Mouse (Mus musculus): Measurements from ENCODE around the gene 2210017I01Rik.

Gene 2210017I01Rik

GRCm38 (mm10) chr3:92607392-92607791 lies at the start of gene 2210017I01Rik:
2210017I01Rik (minus strand) TSS chr3:92607492.
- DNase-seq (ENCODE audit: low spot score in 2 of 2), result no peak

- no peak for DNase-seq (ENCODE audit: low spot score in 2 of 2)
Observed at GRCm38 (mm10) chr3:92656826-92657225, 49.5 kb upstream of the 2210017I01Rik start, which contains the start of gene Lce1b. Lce1b (minus strand) TSS chr3:92656926.

DNA sequence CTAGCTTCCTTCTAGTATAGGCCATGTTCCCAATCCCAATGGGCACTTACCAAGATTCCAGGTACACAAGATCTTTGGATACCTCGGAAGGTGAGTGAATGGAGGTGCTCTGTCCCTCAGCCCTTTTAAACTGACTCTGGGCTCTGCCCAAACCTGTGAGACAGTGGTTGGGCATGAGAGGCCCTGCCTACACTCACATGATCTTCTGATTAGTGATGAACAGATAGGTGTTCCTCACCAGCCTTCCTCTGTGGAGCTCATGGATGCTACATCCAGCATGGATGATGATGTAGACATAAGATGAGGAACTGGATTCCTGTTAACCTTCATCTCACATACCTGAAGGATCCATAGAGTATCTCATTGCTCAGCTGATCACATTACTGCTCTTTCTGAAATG lies 40.9 kb upstream of the 2210017I01Rik start, which contains the start of gene Lce1a1:
Lce1a1 (minus strand) TSS at position 101 of the 400 bp plus-strand sequence.
- no peak for DNase-seq (ENCODE audit: low spot score in 2 of 2)

DNA sequence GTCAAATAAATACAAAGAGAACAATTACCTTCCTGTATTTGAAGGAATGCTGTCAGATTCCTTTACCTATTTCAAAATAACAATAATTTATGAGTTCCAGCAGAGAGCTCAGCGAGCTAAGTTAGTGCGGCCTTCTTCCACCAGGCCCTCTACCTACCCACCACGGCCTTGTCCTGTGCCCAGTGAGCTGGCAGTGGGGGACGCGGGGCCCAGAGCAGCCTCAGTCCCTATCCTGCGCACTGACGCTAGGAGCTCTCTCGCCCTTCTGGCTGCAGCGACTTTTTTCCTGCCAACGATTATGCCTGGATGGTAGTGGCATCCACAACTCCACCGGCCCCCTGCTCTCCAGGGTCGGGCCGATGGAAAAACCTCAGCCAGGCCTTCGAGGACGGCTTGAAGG lies 32.6 kb upstream of the 2210017I01Rik start:
- no peak for DNase-seq (ENCODE audit: low spot score in 2 of 2)

DNA sequence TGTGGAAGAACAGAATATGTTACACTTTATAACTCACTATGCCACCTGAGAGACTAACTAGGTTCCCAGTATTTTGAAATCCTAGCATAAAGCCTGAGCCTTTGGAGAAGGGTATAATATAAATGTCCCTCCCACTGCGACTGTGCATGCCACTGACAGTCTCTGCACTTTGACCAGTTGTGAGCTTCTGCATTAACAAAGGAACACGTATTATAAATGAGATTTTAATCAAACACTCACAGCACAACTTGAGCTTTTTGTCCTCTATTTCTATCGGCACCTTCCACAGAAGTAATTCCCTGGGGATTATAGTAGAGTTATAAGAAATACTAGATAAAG lies 31.3 kb upstream of the 2210017I01Rik start:
- DNase-seq (ENCODE audit: low spot score in 2 of 2), result no peak

- DNase-seq (ENCODE audit: low spot score in 2 of 2), result no peak
Observed at GRCm38 (mm10) chr3:92637745-92638652, 30.7 kb upstream of the 2210017I01Rik start.

GRCm38 (mm10) chr3:92621560-92621959 lies 14.3 kb upstream of the 2210017I01Rik start, which contains the start of gene Lce6a:
Lce6a (minus strand) TSS chr3:92621660.
- no peak for DNase-seq (ENCODE audit: low spot score in 2 of 2)

DNA sequence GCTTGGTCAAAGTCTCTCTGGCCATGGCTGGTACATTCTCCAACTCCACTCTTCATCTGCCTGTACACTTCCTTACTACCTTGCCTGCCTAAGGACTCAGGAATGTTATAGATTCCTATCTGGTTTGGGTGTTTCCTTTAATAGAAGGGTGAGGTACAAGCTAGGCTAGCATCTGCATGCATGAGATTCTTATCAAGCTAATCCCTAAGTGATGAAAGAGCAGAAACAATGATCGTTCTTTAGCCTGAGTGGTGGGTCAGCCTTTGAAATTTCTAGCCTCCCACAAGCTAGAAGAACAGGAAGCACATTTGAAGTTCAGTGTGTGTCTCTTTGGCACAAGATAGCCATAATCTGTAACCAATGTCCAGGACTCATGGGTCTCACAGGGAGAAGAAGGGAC lies 2.5 kb upstream of the 2210017I01Rik start:
- DNase-seq (ENCODE audit: low spot score in 2 of 2), result no peak

DNA sequence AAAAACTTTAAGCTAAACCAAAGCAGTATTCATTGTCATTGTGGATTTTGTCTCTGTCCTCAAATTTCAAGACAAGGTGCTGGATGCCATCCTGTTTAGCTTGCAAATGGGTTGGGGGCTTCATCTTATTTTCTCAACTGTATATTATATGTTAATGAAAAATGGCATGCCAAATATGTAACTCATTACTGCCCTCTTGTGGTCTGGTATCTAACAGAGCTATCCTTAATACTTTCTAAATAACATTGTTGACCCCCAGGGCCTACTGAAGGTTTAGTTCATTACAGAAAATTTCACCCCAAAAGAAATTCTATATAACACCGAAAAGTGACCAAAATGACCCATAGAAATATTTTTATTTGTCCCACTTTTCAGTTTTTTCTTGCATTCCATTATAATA lies 5.1 kb downstream of the 2210017I01Rik start:
- DNase-seq (ENCODE audit: low spot score in 2 of 2), result no peak

DNA sequence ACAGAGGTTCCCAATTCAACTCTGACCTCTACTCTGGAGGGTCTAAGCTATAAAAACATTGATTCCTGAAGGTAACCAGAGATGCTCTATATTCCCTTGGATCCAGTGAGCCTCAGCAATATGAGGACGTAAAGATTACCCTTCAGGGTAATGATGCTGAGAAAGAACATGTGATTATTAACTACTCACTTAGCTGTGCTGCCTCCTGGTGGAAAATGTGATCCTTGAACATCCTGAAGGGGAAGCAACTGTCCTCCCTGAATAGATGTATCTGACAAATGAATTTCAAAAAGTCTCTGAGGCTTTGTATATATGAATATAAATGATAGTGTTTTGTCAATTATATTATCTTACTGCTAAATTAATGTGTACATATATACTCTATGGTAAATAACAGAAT lies 6.8 kb downstream of the 2210017I01Rik start:
- DNase-seq (ENCODE audit: low spot score in 2 of 2), result no peak

- DNase-seq (ENCODE audit: low spot score in 2 of 2), result no peak
Observed at GRCm38 (mm10) chr3:92599973-92600372, 7.3 kb downstream of the 2210017I01Rik start.

- no peak for DNase-seq (ENCODE audit: low spot score in 2 of 2)
Observed at GRCm38 (mm10) chr3:92598429-92598828, 8.9 kb downstream of the 2210017I01Rik start.

DNA sequence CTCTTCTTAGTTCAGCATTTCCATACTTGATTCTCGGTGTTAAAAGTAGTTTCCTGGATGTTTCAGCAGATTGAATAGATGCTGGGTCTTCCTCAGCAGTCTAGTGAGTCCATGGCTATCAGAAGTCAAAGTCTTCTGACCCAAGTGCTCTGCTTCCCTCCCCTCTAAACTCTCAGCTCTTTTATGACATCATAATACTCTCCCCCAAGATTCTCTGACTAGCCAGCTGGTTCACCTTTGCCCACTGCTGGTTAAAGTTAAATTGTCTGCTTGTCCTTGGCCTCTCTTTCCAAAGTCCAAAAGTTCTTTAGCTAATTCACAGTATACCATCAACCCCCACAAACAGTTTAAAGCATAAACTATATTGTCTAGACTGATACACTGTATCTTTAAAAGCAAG lies 18.4 kb downstream of the 2210017I01Rik start, which contains the start of gene Smcp:
Smcp (minus strand) TSS at position 140 of the 400 bp plus-strand sequence.
- no peak for DNase-seq (ENCODE audit: low spot score in 2 of 2)

GRCm38 (mm10) chr3:92587190-92587589 lies 20.1 kb downstream of the 2210017I01Rik start:
- no peak for DNase-seq (ENCODE audit: low spot score in 2 of 2)

- no peak for DNase-seq (ENCODE audit: low spot score in 2 of 2)
Observed at GRCm38 (mm10) chr3:92585055-92585454, 22.2 kb downstream of the 2210017I01Rik start.

DNA sequence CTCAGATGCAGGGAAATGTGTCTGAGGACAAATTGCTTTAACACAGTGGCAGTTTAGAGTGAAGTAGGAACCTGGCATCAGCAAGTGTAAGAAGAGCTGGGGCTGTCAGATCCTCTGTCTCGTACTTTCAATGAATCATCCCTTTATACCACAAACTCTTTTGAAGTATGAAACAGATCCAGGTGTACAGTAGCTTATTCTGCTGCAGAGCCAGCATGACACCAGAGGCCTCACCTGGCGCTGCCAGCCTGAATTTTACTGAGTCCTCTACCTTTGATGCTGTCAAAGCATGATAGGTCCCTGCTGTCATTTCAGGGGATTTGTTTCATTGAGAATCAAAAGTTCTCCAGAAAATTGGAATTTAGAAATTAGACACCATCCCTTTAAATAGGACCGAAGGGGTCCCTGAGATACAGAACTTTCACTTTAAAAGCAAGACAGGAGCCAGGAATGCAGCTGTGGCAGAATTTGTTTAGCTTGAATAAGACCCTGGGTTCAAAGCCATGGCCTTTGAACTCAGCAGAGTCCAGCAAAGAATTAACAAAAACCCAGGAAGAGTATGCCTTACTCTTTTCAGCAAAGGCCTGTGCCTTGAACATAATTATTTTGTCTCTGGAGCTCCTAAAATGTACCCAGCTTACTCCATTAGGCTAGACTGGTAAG lies 24.0 kb downstream of the 2210017I01Rik start:
- no peak for DNase-seq (ENCODE audit: low spot score in 2 of 2)

- peak in 1 of 2 experiments; percentile 19 for DNase-seq (ENCODE audit: low spot score in 2 of 2)
Observed at GRCm38 (mm10) chr3:92579508-92579907, 27.8 kb downstream of the 2210017I01Rik start.

DNA sequence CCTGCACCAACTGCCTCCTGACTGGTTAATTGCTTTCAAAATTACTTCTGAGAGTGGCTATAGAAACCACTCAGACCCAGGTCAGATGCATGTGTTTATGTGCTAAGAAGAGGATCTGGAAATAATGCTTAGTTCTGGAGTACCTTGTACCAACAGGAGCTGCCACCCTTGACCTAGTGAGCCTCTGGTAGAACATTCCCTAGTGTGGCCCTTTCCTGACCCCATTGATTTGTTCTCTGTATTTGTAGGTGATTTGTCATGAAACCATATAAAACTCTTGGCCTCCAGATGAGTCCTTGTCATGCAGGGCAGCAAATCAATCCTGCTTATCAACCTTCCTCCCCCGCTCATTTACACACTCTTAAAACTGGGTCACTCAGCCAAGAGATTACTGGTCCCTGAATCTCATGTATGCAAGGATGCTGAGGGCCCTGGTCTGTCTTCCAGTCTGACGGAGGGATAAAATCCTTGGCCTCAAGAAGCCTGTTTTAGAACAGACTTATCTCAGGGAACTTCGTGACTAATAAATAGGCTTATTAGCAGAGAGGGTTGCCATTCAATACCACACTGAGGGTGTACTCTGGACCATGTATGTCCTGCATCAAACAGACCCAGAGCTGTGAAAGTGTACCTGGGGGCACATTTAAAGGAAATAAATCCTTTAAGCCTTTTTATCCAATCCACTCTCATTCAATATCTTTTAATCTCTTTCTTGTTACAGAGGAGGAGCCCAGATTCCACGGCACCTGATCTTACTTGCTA lies 28.5 kb downstream of the 2210017I01Rik start:
- no peak for DNase-seq (ENCODE audit: low spot score in 2 of 2)

GRCm38 (mm10) chr3:92573449-92574041 lies 33.7 kb downstream of the 2210017I01Rik start, which contains the start of gene Ivl:
Ivl (minus strand) TSS chr3:92573735.
- DNase-seq (ENCODE audit: low spot score in 2 of 2), result peak; percentile 41 to 63

GRCm38 (mm10) chr3:92572514-92573155 lies 34.7 kb downstream of the 2210017I01Rik start:
- no peak for DNase-seq (ENCODE audit: low spot score in 2 of 2)

- DNase-seq (ENCODE audit: low spot score in 2 of 2), result no peak
Observed at GRCm38 (mm10) chr3:92568752-92569151, 38.5 kb downstream of the 2210017I01Rik start.

Measured in urinary bladder, adult 18-20 months (tissue).